Mouse (Mus musculus): Measurements from ENCODE around the gene Lrrc46. TPM values are rescaled to one million over a fixed set of nuclear protein-coding genes. Genes with fewer than 3 reads are reported as not detected.

Lrrc46 gene
- total RNA-seq, 2 experiments from 2014 or later: 0.20 TPM; not detected in 1

GRCm38 (mm10) chr11:97050216-97050943 is 9.2 kb upstream of the Lrrc46 start, which contains the start of gene Osbpl7:
Osbpl7 (plus strand) TSS chr11:97050628.
- intact Hi-C loops (cut with DNase I): no loop called here

GRCm38 (mm10) chr11:97049492-97050085 is 8.4 kb upstream of the Lrrc46 start:
- no peak for DNase-seq
- intact Hi-C loops (cut with DNase I): no loop called here

More at GRCm38 (mm10) chr11:97050216-97050943, 9.2 kb upstream of the Lrrc46 start, which contains the start of gene Osbpl7:
- peak; percentile 47 to 61 for DNase-seq

GRCm38 (mm10) chr11:97048090-97048650 is 7.0 kb upstream of the Lrrc46 start:
- intact Hi-C loops (cut with DNase I): no loop called here
- DNase-seq: no peak

GRCm38 (mm10) chr11:97045861-97046260 is 4.7 kb upstream of the Lrrc46 start:
- intact Hi-C loops (cut with DNase I): no loop called here
- no peak for DNase-seq

- DNase-seq: no peak
- intact Hi-C loops (cut with DNase I): no loop called here
Observed at GRCm38 (mm10) chr11:97044902-97045301, 3.7 kb upstream of the Lrrc46 start.

GRCm38 (mm10) chr11:97040301-97041021 is 746 bp downstream of the Lrrc46 start:
- intact Hi-C loops (cut with DNase I): no loop called here
- DNase-seq: no peak

- intact Hi-C loops (cut with DNase I): no loop called here
- DNase-seq: no peak
Observed at GRCm38 (mm10) chr11:97038881-97039280, 2.3 kb downstream of the Lrrc46 start.

GRCm38 (mm10) chr11:97036141-97036540 is 5.1 kb downstream of the Lrrc46 start:
- no peak for DNase-seq
- intact Hi-C loops (cut with DNase I): no loop called here

- no peak for DNase-seq
Observed at GRCm38 (mm10) chr11:97033781-97034180, 7.4 kb downstream of the Lrrc46 start.

GRCm38 (mm10) chr11:97032499-97032898 is 8.7 kb downstream of the Lrrc46 start:
- intact Hi-C loops (cut with DNase I): no loop called here
- no peak for DNase-seq

More at GRCm38 (mm10) chr11:97033781-97034180, 7.4 kb downstream of the Lrrc46 start:
- intact Hi-C loops (cut with DNase I): no loop called here

GRCm38 (mm10) chr11:97031977-97032376 is 9.2 kb downstream of the Lrrc46 start:
- DNase-seq: no peak
- intact Hi-C loops (cut with DNase I): no loop called here

GRCm38 (mm10) chr11:97030426-97030825 is 10.8 kb downstream of the Lrrc46 start:
- intact Hi-C loops (cut with DNase I): no loop called here

GRCm38 (mm10) chr11:97029686-97030417 is 11.4 kb downstream of the Lrrc46 start, which contains the start of gene Scrn2:
Scrn2 (plus strand) TSS chr11:97029938.
- peak; percentile 69 to 84 for DNase-seq
- intact Hi-C loops (cut with DNase I): no loop called here

More at GRCm38 (mm10) chr11:97030426-97030825, 10.8 kb downstream of the Lrrc46 start:
- DNase-seq: no peak

GRCm38 (mm10) chr11:97025721-97026344 is 15.4 kb downstream of the Lrrc46 start:
- peak; percentile 75 to 77 for DNase-seq
- intact Hi-C loops (cut with DNase I): loop anchor here (2.0 kb wide), 1 partner anchor 107 kb away; no protein-coding TSS in a partner anchor

GRCm38 (mm10) chr11:97024977-97025376 is 16.2 kb downstream of the Lrrc46 start:
- no peak for DNase-seq
- intact Hi-C loops (cut with DNase I): loop anchor here (2.0 kb wide), 1 partner anchor 106 kb away; no protein-coding TSS in a partner anchor

GRCm38 (mm10) chr11:97021873-97022484 is 19.2 kb downstream of the Lrrc46 start:
- peak; percentile 66 to 67 for DNase-seq
- intact Hi-C loops (cut with DNase I): loop anchor here (1.0 kb wide), 1 partner anchor 41 kb away; no protein-coding TSS in a partner anchor

- intact Hi-C loops (cut with DNase I): no loop called here
- DNase-seq: no peak
Observed at GRCm38 (mm10) chr11:97021121-97021765, 20.0 kb downstream of the Lrrc46 start.

- intact Hi-C loops (cut with DNase I): no loop called here
Observed at GRCm38 (mm10) chr11:97019345-97019708, 21.9 kb downstream of the Lrrc46 start.

More at GRCm38 (mm10) chr11:97019345-97019708, 21.9 kb downstream of the Lrrc46 start:
- DNase-seq: no peak

Measured in gastrocnemius, postnatal 36 days (tissue).